Mouse (Mus musculus): ENCODE measurements around the gene Hist1h2bl.

The Hist1h2bl gene

DNA sequence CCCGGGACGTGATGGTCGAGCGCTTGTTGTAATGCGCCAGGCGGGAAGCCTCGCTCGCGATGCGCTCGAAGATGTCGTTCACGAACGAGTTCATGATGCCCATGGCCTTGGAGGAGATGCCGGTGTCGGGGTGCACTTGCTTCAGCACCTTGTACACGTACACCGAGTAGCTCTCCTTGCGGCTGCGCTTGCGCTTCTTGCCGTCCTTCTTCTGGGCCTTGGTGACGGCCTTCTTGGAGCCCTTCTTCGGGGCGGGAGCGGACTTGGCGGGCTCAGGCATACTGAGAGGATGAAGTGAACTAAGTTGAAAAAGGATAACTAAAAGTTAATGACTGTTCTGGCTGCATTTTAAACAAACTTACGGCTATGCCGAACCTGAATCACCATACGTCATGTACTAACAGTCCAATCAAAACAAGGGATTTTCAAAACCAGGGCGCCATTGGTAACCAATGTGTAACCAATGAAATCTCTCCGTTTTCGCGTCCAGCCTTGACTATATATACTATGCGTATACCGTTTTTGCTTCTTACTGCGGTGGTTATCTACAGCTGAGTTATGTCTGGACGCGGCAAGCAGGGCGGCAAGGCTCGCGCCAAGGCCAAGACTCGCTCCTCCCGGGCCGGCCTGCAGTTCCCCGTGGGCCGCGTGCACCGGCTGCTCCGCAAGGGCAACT, at the start of gene Hist1h2bl, which contains the start of gene Hist1h2ai:
Gene Hist1h2bl (minus strand): TSS at position 280 of the 676 bp plus-strand sequence.
Gene Hist1h2ai (plus strand): TSS at position 559 of the 676 bp plus-strand sequence.
- peak; percentile 95 for DNase-seq (ENCODE audit: low read depth)

DNA sequence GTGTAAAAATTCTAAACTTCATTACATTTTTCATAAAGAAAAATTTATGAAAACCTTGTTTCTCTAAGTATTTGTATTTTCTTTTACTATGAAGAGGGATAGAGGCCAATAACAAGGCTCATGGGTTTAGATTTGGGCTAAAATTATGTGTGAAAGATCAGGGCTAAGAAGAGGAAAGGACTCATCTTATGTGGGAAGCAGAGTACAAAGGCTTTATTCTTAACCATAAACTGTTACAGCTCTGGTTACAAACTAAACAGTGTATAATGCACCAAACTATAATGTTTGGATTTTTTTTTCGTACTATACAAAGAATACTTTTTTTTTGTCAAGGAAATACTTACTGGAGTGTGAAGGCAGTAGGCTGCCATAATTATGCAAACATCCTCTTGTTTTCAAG, 39.8 kb upstream of the Hist1h2bl start:
- DNase-seq (ENCODE audit: low read depth): no peak

DNA sequence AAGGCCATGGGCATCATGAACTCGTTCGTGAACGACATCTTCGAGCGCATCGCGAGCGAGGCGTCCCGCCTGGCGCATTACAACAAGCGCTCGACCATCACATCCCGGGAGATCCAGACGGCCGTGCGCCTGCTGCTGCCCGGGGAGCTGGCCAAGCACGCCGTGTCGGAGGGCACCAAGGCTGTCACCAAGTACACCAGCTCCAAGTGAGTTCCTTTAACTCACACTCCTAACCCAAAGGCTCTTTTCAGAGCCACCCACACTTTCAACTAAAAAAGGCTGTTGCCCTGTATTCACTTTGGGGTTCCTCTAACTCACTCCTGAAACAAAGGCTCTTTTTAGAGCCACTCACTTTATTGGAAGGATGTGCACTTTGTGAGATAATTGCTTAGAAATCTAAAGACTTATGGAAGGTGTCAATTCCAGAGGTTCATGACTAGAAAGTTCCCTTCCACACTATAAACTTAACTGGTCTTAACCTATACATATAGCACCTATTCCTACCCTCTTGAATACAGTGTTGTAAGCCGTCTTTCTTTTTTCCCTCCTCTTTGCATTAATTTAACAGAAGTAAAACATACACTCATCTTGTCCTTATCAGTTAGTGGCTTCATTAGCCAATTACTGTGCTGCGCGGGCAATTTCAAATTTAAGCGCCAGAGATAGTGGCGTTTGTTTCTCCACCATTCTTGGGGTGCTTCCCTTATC, 38.5 kb upstream of the Hist1h2bl start:
- DNase-seq (ENCODE audit: low read depth): peak; percentile 81

DNA sequence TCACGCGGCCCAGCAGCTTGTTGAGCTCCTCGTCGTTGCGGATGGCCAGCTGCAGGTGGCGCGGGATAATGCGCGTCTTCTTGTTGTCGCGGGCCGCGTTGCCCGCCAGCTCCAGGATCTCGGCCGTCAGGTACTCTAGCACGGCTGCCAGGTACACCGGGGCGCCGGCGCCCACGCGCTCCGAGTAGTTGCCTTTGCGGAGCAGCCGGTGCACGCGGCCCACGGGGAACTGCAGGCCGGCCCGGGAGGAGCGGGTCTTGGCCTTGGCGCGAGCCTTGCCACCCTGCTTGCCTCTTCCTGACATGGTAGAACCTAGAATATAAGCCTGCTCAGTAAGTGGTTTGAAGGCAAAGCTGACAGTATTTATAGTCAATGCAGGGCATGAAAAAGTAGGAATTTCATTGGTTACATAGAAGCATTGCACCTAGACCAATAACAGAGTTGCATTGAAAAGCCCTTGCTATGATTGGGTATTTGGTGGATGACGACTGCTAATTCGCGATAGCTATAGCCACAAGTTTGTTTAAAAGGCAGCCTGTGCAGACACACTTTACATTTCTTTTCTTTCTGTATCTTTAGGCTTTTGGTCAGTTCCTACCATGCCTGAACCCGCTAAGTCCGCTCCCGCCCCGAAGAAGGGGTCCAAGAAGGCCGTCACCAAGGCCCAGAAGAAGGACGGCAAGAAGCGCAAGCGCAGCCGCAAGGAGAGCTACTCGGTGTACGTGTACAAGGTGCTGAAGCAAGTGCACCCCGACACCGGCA, 37.8 kb upstream of the Hist1h2bl start, which contains the start of the genes Hist1h2ak and Hist1h2bn:
Gene Hist1h2ak (minus strand): TSS at position 304 of the 762 bp plus-strand sequence.
Gene Hist1h2bn (plus strand): TSS at position 600 of the 762 bp plus-strand sequence.
- peak; percentile 94 for DNase-seq (ENCODE audit: low read depth)

DNA sequence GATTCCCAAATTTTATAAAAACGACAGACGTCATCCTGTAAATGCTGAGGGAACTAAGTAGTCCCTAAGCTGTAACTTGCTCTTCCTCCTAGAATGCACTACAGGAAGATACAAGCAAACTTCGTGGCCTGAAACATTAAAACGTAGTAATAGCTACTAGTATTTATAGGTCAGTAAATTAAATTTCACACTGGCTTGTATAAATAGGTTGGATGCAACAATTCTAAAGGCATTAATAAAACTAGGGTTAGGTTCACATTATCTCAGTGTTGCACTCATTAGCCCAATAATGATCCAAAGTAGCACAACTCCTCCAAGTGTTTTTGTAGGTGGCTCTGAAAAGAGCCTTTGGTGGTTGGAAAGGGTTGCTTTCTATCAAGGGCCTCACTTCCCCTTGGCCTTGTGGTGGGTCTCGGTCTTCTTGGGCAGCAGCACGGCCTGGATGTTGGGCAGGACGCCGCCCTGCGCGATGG, 37.1 kb upstream of the Hist1h2bl start:
- peak; percentile 67 for DNase-seq (ENCODE audit: low read depth)

DNA sequence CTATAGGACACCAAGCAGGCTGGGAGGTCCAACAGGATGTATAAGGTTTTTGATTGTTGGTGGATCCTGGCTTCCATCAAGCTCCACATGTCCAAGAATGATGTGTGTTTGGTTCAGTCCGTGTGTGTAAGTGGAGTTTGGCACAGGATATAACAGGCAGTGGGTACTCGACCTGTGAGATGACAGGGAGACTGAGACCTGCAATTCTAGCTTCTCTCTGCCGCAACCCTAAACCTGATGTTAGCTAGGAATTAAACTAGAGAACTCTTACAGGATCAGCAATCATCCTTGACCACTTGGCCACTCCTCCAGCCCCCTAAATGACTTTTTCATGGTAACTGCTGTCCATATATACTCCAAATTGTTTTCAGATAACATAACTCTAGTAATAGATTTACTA, 36.4 kb upstream of the Hist1h2bl start:
- peak; percentile 47 for DNase-seq (ENCODE audit: low read depth)

DNA sequence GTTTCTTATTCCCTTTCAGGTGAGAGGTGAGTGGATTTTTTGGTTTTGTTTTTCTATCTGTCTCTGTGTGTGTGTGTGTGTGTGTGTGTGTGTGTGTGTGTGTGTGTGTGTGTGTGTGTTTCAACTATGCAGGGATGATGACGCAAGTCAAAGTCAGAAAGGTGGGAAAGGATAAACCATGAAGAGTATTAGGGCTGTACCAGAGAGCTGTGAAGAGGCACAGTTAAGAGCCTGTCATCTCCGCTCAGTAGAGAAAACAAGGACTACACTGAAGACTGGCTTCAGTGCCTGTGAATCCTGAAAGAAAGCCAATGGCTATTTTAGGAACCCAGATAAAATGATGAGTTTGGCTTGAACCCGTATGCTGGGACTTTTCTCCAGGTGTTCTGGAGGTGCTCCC, 35.9 kb upstream of the Hist1h2bl start:
- no peak for DNase-seq (ENCODE audit: low read depth)

DNA sequence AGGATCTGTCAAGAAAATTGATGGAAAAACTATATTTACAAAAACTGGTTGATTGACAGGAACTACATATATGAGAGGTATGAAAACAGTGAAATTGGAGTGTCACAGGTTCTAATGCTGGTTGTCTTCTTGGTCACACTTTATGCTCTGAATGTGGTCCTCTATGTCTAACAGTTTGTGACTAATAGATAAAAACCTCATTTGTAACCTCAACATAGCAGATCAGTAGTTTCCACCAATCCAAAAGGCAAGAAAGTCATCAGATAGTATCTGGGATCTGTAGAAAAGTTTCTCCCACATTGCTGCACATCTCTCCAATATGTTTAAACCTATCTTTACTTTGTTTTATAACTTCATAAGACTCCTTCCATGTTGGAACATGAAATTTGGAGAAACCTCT, 35.5 kb upstream of the Hist1h2bl start:
- peak; percentile 35 for DNase-seq (ENCODE audit: low read depth)

DNA sequence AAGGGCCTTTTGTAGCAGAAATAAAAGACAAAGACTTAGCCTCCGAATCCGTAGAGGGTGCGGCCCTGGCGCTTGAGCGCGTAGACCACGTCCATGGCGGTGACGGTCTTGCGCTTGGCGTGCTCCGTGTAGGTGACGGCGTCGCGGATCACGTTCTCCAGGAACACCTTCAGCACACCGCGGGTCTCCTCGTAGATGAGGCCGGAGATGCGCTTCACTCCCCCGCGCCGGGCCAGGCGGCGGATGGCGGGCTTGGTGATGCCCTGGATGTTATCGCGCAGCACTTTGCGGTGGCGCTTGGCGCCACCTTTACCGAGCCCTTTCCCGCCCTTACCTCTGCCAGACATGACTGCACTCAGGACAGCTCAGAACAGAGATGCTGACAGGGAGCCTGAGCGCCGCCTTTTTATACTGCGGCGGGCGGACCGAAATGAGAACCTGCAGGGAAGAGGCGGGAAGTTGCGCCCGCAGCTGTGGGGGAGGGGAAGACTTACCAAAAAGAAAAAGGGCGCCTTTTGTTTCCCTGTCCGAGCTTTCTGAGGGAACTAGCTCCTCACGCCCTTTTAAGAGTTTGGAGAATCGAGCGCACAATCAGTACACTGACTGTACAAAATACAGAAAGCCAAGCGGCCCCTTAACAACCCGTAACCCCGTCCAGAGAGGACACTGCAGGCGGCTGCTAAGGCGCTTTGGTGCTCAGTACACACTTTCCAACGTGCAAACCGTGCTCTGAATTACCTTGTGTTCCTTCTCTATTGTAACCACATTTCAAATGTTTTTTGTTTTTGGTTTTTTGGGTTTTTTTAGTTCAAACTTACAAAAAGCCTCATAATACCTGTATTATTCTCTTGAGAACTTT, 34.4 kb upstream of the Hist1h2bl start, which contains the start of gene Hist1h4k:
Gene Hist1h4k (minus strand): TSS at position 347 of the 859 bp plus-strand sequence.
- peak; percentile 91 for DNase-seq (ENCODE audit: low read depth)

DNA sequence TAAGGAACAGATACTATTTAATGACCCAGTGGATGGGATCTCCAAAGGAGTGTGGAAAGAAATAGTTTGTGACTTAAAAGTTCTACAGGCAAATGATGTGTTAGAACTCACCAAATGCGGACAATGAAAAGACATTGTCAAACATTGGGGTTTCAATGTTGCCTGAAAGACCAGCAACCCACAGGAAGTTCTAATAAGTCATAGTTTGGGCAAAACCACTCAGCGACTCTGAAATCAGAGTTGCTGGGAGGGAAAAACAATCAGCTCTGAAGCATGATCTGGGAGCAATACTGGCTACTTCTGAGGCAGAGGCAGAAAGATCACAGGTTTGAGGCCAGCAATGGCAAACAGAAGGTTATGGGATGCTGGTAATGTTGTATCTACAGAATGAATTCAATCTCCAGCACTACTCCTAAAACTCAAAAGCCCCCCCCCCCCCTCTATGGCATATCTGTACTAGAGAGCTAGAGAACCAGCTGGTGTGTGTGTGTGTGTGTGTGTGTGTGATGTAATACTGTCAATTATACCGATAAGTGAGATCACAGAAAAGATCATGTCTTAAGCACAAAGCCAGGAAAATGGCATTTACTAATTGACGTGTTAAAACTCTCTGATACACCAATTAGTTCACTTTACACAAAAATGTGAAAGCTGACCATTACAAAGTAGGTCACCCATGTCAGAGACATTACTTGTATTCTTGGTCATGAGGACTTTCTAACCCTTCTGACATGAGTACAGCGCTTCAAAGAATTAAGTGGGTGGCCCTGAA, 33.6 kb upstream of the Hist1h2bl start:
- DNase-seq (ENCODE audit: low read depth): peak; percentile 69

DNA sequence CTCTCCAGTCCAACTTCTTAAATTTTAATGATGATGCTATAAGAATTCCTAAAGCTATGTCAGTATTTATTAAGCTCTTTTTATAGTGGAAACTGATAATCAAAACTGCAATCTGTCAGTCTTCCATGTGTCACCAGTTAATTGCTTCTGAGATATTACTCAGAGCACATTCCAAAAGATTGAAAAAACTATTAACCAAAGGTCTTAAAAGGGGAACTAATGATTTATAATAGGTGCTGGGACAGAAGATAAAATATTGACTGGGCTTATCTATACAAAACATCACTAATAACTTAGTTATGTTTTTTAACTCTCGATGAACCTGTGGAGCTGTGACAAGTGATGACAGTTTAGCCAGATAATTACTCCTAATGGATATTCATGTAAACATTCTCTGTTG, 29.1 kb upstream of the Hist1h2bl start:
- DNase-seq (ENCODE audit: low read depth): no peak

DNA sequence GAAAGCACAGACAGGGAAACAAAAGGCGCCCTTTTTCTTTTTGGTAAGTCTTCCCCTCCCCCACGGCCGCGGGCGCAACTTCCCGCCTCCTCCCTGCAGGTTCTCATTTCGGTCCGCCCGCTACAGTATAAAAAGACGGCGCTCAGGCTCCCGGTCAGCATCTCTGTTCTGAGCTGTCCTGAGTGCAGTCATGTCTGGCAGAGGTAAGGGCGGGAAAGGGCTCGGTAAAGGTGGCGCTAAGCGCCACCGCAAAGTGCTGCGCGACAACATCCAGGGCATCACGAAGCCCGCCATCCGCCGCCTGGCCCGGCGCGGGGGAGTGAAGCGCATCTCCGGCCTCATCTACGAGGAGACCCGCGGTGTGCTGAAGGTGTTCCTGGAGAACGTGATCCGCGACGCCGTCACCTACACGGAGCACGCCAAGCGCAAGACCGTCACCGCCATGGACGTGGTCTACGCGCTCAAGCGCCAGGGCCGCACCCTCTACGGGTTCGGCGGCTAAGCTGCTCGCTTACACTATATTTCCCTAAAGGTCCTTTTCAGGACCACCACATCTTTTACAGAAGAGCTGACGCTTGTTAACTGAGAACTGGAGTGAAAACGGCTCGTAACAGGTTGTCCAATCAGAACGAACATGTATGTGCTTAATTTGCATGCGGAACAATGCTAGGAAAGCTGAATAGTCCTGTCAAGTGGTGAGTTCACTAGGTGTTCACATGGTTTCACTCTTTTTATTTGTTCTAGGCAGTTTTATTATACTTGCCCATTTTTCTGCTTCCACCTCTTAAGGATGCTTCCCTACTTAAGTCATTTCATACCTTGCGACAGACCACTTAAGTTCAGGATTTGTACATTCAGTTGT, 19.2 kb upstream of the Hist1h2bl start, which contains the start of gene Hist1h4j:
Gene Hist1h4j (plus strand): TSS at position 159 of the 862 bp plus-strand sequence.
- peak; percentile 89 for DNase-seq (ENCODE audit: low read depth)

DNA sequence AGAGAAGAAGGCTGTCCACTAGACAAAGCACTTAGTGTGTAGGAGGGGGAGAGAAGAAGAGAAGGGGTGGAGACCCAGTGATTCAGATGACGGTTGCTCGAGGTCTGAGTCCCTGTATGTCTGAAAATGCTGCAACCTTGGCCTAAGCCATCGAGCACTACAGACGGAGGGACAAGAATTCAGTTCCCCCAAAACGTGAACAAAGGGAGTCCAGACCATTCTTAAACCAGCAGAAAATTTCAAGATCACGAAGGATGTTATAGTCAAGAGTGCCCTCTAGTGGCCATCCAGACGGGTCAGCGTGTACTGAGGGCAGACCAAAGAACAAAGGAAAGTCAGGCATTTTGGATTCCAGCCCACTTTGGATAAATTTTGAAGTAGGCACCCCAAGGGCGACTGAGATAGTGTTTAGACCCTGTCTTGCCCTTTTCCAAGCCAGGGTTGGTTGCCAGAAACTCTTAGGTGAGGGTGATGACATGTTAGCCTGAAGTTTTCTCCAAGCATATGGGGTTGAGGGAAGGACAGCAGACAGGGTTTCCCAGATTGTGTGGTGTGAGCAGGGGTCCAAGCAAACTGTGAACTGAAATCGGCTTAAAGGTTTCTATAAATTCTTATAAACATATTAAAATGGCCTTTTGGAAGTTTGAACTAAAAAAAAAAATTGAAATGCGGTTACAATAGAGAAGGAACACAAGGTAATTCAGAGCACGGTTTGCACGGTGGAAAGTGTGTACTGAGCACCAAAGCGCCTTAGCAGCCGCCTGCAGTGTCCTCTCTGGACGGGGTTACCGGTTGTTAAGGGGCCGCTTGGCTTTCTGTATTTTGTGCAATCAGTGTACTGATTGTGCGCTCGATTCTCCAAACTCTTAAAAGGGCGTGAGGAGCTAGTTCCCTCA, 18.3 kb upstream of the Hist1h2bl start:
- DNase-seq (ENCODE audit: low read depth): peak; percentile 92

DNA sequence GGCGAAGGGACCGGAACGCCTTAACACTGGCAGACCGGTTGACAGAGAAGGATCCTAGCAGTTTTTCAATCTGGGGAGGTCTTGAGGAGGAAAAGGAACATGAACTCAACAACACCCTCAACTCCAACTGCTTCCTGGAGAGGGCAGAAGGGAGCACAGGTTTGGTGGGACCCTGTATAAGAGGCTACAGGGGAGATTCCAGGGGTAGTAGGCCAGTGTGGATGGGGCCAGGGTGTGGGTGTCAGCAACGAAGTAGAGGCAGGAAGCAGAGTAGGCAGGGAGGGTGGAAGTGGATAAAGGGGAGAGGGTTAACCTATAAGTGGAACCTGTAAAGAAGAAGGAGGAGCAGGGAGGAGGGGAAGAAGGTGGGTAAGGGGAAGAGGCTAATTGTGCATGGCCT, 17.5 kb upstream of the Hist1h2bl start:
- peak; percentile 31 for DNase-seq (ENCODE audit: low read depth)

DNA sequence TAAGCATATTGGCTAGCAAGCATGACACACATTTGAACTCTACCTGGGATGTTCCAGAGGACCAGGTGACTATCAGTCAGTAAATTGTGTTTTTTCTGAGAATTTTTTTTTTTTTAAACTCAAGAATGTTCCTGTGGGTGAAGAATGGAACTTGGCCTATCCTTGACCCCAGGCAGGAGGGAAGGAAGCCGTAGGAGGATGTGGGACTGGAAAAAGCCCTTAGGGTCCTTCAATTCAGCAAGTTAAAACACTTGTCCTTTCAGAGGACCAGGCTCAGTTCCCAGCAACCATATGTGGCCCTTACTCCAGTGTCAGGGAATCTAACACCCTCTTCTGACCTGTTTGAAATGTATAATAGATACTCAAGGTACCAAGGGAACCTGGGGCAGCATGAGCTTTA, 13.6 kb upstream of the Hist1h2bl start:
- no peak for DNase-seq (ENCODE audit: low read depth)

DNA sequence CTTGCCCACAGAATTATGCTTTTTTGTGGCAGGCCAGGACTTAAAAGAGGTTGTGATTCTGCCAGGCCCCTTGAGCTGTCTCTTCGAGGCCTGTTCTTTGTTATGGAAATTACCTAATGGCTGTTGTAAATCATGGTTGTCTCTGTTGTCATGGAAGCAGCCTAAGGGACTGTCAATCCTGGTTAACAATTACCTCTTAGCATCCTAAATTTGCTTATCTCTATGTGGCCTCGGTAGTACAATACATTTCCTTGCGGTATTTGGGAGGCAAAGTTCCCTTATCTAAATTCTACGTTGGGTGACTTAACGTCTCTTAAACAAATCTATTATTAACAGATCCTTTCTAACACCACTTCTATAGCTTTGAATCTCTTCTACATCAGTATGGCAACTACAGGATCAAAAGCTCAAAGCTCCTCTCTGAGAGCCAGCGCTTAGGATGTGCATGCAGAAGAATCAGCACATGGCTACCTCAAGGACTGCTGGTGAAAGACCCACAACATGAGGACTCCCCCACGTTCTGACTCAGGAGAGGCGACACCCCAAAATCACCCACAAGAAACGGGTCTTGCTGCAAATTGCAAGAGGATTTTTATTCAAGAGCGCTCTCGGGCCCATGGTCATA, 12.1 kb upstream of the Hist1h2bl start:
- no peak for DNase-seq (ENCODE audit: low read depth)

DNA sequence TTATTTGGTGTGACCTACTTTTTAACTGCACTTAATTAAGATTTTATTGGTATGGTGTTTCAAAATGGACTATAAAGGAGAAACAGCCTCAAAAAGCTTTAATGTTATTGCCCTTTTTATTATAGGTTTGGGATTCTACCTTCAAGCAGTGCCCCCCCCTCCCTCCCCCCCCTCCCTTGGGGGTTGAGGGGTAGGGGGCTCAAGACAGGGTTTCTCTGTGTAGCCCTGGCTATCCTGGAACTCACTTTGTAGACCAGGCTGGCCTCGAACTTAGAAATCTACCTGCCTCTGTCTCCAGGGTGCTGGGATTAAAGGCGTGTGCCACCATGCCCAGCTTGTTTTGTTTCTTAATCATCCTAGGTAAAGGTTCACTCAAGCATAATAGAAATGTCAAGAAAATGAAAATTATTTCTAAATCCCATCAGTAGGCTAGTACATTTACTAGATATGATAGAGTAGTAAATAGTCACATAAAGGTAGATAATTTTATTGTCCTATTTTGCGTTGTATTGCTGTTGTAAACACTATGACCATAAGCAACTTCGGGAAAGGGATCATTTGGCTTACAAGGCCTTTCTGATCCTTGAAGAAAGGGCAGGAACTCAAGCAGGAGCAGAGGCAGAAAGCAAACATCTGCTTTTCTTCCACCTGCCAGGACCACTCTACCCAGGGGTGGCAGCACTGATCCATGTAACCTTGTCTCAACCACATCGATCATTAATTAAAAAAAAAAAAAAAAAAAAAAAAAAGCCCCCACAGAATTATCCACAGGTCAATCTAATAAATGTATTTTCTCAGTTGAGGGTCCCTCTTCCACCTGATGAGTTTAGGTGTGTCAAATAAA, 7.3 kb upstream of the Hist1h2bl start:
- no peak for DNase-seq (ENCODE audit: low read depth)
